ENCODE assay signal across 8 mouse cellular contexts in the genomic region with DNA sequence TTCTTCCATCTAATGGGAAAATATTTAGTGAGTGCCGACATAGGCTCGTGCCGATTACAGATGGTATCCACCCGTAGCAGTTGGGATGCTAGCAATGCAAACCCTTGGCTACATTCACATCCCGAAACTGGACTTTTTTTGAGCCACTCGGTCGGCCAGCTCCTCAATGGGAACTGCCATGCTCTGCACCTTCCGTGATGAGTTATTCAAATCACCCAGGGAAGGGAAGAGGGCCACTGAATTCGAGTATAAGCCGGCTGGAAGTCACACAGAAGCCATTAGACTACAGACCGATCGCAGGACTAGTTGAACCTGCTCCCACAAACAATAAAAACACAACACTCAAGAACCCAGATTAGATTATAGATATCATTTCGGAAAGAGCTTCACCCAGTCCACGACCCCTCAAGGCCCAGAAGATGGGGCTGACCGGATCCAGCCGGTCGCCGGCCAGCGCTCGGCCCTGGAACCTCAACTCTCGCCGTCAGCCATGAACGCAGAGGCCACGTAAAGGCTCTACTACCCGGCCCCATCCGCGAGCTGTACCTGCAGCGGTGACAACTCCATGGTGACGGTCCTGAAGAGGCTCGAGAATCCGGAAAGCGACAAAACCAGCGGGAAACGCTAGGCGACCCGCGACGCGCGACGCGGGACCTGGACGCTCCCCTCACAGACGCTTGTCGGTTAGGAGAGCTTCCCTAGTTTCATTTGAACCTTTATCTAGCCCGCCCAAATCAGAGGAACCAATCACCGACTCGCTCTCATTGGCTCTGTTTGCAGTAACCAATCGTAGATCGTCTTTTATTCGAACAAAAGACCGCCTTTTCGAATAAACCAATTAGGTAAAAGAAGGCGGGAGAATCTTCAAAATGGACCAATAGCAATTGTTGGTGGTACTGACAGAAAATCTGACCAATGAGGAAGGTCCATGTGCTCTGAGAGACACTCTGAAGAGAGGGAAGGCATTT. TPM values are rescaled to one million over a fixed set of nuclear protein-coding genes. Genes with fewer than 3 reads are reported as not detected.
DNase-seq lines count a peak whose midpoint lies in the region; ATAC-seq lines count a peak whose summit lies in the region.

Gene Top2a (minus strand): TSS at position 690 of the 968 bp plus-strand sequence.

- peaks cover 6 to 11% of the 10 kb centered on the region in 2 experiments for H3K4me1 ChIP-seq in heart, embryonic 14.5 days (ENCODE audit: control insufficient read depth in 2 of 2, insufficient read depth in 2 of 2, low read length in 2 of 2)
- peaks cover 47% of the 10 kb centered on the region for H3K4me1 ChIP-seq in liver, embryonic 13.5 days (replicated peaks)
- 0 out of 2 replicates have a peak, but pooled peaks cover 6% of the 10 kb centered on the region for H3K4me1 ChIP-seq in stomach, embryonic 16.5 days (ENCODE audit: control insufficient read depth, insufficient read depth, low read length)

- ATAC-seq in heart, embryonic 14.5 days (ENCODE audit: insufficient number of reproducible peaks, insufficient read depth, low FRiP score, low read depth): peak; percentile 90
- ATAC-seq in liver, embryonic 13.5 days (ENCODE audit: low read depth): peak; percentile 91
- peak; percentile 93 for ATAC-seq in stomach, embryonic 16.5 days (ENCODE audit: insufficient read depth, low FRiP score)

- H3K27me3 ChIP-seq in heart, embryonic 14.5 days (ENCODE audit: control insufficient read depth, insufficient read depth, low read length): no peaks in the 10 kb centered on the region
- no peaks in the 10 kb centered on the region for H3K27me3 ChIP-seq in liver, embryonic 13.5 days
- no peaks in the 10 kb centered on the region for H3K27me3 ChIP-seq in stomach, embryonic 16.5 days (ENCODE audit: control insufficient read depth, insufficient read depth, low read length)

- peak within 1 kb of the TSS; percentile 61 to 66 for H3K27ac ChIP-seq in heart, embryonic 14.5 days (replicated peaks in 1 of 2; ENCODE audit: control insufficient read depth in 1 of 2, insufficient read depth in 1 of 2, low read depth in 2 of 2, low read length in 2 of 2)
- H3K27ac ChIP-seq in liver, embryonic 13.5 days: peak within 1 kb of the TSS; percentile 82
- peak within 1 kb of the TSS; percentile 64 for H3K27ac ChIP-seq in stomach, embryonic 16.5 days (ENCODE audit: low read length)

- peaks cover 39% of the 10 kb centered on the region for H3K36me3 ChIP-seq in heart, embryonic 14.5 days (ENCODE audit: control insufficient read depth, insufficient read depth, low read length)
- peaks cover 43% of the 10 kb centered on the region for H3K36me3 ChIP-seq in liver, embryonic 13.5 days
- peaks cover 3% of the 10 kb centered on the region; the same call in 1 of the 2 replicates for H3K36me3 ChIP-seq in stomach, embryonic 16.5 days (ENCODE audit: control insufficient read depth, insufficient read depth, low read length)

- peak within 1 kb of the TSS; percentile 75 to 80 for H3K4me3 ChIP-seq in heart, embryonic 14.5 days (ENCODE audit: control insufficient read depth in 1 of 2, insufficient read depth in 1 of 2, low read depth in 1 of 2, low read length in 2 of 2)
- H3K4me3 ChIP-seq in liver, embryonic 13.5 days (replicated peaks): peak within 1 kb of the TSS; percentile 78
- peak within 1 kb of the TSS; percentile 70 for H3K4me3 ChIP-seq in stomach, embryonic 16.5 days (replicated peaks; ENCODE audit: low read length)

- peak within 1 kb of the TSS; percentile 86 for H3K9ac ChIP-seq in heart, embryonic 14.5 days (ENCODE audit: low read length)
- peak within 1 kb of the TSS; percentile 92 for H3K9ac ChIP-seq in liver, embryonic 13.5 days
- peak within 1 kb of the TSS; percentile 84 for H3K9ac ChIP-seq in stomach, embryonic 16.5 days (ENCODE audit: low read length)

- H3K9me3 ChIP-seq in heart, embryonic 14.5 days (ENCODE audit: control insufficient read depth, low read length): no peaks in the 10 kb centered on the region
- H3K9me3 ChIP-seq in liver, embryonic 13.5 days (replicated peaks): no peaks in the 10 kb centered on the region
- H3K9me3 ChIP-seq in stomach, embryonic 16.5 days (replicated peaks; ENCODE audit: control insufficient read depth, low read length): no peaks in the 10 kb centered on the region

- under 1% methylated on average over 54 of the region's 54 CpGs for WGBS in heart, embryonic 14.5 days
- under 1% methylated on average over 54 of the region's 54 CpGs for WGBS in liver, embryonic 13.5 days (ENCODE audit: insufficient replicate concordance)
- WGBS in stomach, embryonic 16.5 days: under 1% methylated on average over 54 of the region's 54 CpGs

- peak within 1 kb of the TSS; percentile 67 for H3K4me2 ChIP-seq in heart, embryonic 14.5 days (ENCODE audit: low read length)
- H3K4me2 ChIP-seq in liver, embryonic 13.5 days: peak within 1 kb of the TSS; percentile 80
- peak within 1 kb of the TSS; percentile 58 for H3K4me2 ChIP-seq in stomach, embryonic 16.5 days (ENCODE audit: low read depth, low read length)

- peak; percentile 97 to 99 for DNase-seq in CD8-positive naive resting alpha-beta T cell, adult 2 months (ENCODE audit: low read depth in 2 of 2, low spot score in 2 of 2)
- peak; percentile 100 for DNase-seq in c-Kit-negative CD71-positive TER-119-positive erythroid progenitor cells, embryonic 14.5 days (ENCODE audit: low read depth, low spot score)
- DNase-seq in fibroblast of lung, adult 2 months (ENCODE audit: low read depth): peak; percentile 100
- DNase-seq in kidney, postnatal 14 days: peak; percentile 96
- DNase-seq in liver, embryonic 13.5 days: peak; percentile 80
- peak; percentile 99 for DNase-seq in neural tube, embryonic 10.5 days (ENCODE audit: extremely low spot score, low spot score)

RNA-seq across cellular contexts. Expression of gene Top2a, which starts in this region (rescaled TPM):
- polyA plus RNA-seq in heart, embryonic 14.5 days (2014; fragmentation: Nextera tagmentation; extraction: Ambion mirVana): 169 and 174 TPM in 2 replicates
- polyA plus RNA-seq in liver, embryonic 13.5 days (2015; fragmentation: Nextera tagmentation; extraction: Ambion mirVana): 208 and 245 TPM in 2 replicates
- polyA plus RNA-seq in stomach, embryonic 16.5 days (2015; fragmentation: Nextera tagmentation; extraction: Ambion mirVana): 186 and 188 TPM in 2 replicates

Comparison
In these comparisons a context has a peak if more than half of its experiments do, and no peak if none do; other contexts are left out.
1. Peak in every context shown above with its lines: DNase-seq, ATAC-seq, H3K4me3 ChIP-seq and H3K27ac ChIP-seq.